Mouse (Mus musculus) kidney, postnatal 0 days (tissue): ENCODE results near the gene Dlg5. TPM values are rescaled to one million over a fixed set of nuclear protein-coding genes. Genes with fewer than 3 reads are reported as not detected.

Experiments used
- ATAC-seq: fragments of 200-750 bp; cut with Nextera tagmentation; replicated peaks from 2 replicates; pipeline ENCODE4 v1.8.0; 2017; ENCODE audit warnings: low read depth, moderate number of reproducible peaks, moderate TSS enrichment, moderate library complexity; ENCODE audit not compliant: low FRiP score
- DNase-seq: peaks from one replicate; pipeline ENCODE4 v3.0.0-alpha.2; 2016; ENCODE audit warnings: low spot score
- H3K27ac ChIP-seq: fragments of 300-500 bp; sonication (generic); 2 replicates; pipeline ENCODE4 v1.5.1; 2014; ENCODE audit warnings: mild to moderate bottlenecking
- H3K27me3 ChIP-seq: fragments of 300-500 bp; sonication (generic); 2 replicates; pipeline ENCODE4 v1.6.1; 2014; ENCODE audit warnings: low read length, mixed read lengths; ENCODE audit not compliant: insufficient read depth
- H3K36me3 ChIP-seq: fragments of 300-500 bp; sonication (generic); 2 replicates; pipeline ENCODE4 v1.6.1; 2014; ENCODE audit warnings: low read length, mixed read lengths; ENCODE audit not compliant: insufficient read depth
- H3K4me1 ChIP-seq: fragments of 300-500 bp; sonication (generic); replicated peaks from 2 replicates; pipeline ENCODE4 v1.6.1; 2014; ENCODE audit warnings: antibody characterized with exemption, low read length, mixed read lengths; ENCODE audit not compliant: insufficient read depth
- H3K4me2 ChIP-seq: fragments of 300-500 bp; sonication (generic); 2 replicates; pipeline ENCODE4 v1.6.1; 2014; ENCODE audit warnings: mild to moderate bottlenecking, low read length, moderate library complexity, mixed read lengths
- H3K4me3 ChIP-seq: fragments of 300-500 bp; sonication (generic); replicated peaks from 2 replicates; pipeline ENCODE4 v1.5.1; 2014; ENCODE audit warnings: low read depth, low read length
- H3K9ac ChIP-seq: fragments of 300-500 bp; sonication (generic); 2 replicates; pipeline ENCODE4 v1.6.1; 2014; ENCODE audit warnings: low read depth, low read length
- H3K9me3 ChIP-seq: fragments of 300-500 bp; sonication (generic); replicated peaks from 2 replicates; pipeline ENCODE4 v1.6.1; 2016; ENCODE audit warnings: low read length, inconsistent platforms, mixed read lengths
- CTCF ChIP-seq: IDR thresholded peaks from 2 replicates; pipeline ENCODE4 v1.5.1; 2016; ENCODE audit warnings: antibody characterized with exemption, low read depth, mild to moderate bottlenecking, moderate library complexity
- WGBS: fragments of 180-500 bp; shearing (Covaris S2); extraction: QIAGEN DNeasy Blood & Tissue Kit; methylation state at CpG from one replicate; pipeline ENCODE4 v1.1.7; 2014; 5-methylcytosine and 5-hydroxymethylcytosine counted together
- polyA plus RNA-seq: library from polyadenylated mRNA; unstranded; fragments of >200 nt; fragmentation: Nextera tagmentation; extraction: Ambion mirVana; gene quantifications from 2 replicates; pipeline ENCODE4 v1.2.1, GENCODE M21; 2015

Dlg5 gene
- polyA plus RNA-seq, 1 experiment from 2014 or later: 10.3 TPM

GRCm38 (mm10) chr14:24205281-24205871, 40.3 kb downstream of the Dlg5 start:
- Histone ChIP-seq H3K9me3 (no peaks in the 10 kb centered on the region), H3K4me1 (peaks cover 29% of the 10 kb centered on the region), H3K27ac (0 out of 2 replicates have a peak overlapping the region, but pooled peaks have one; percentile 47), H3K36me3 (no peaks in the 10 kb centered on the region), H3K4me2 (no peak overlapping the region), H3K4me3 (no peak overlapping the region), H3K27me3 (no peaks in the 10 kb centered on the region), H3K9ac (no peak overlapping the region)
- ATAC-seq: no peak
- TF ChIP-seq CTCF: no peak
- WGBS: 17% methylated on average over 6 of the region's 6 CpGs
- DNase-seq: peak; percentile 77

GRCm38 (mm10) chr14:24203210-24203609, 42.5 kb downstream of the Dlg5 start:
- no peak overlapping the region for H3K27ac ChIP-seq
- ATAC-seq: no peak
- no peaks in the 10 kb centered on the region for H3K9me3 ChIP-seq
- no peaks in the 10 kb centered on the region for H3K36me3 ChIP-seq
- no peaks in the 10 kb centered on the region for H3K27me3 ChIP-seq
- DNase-seq: no peak
- no peak overlapping the region for H3K4me2 ChIP-seq
- H3K4me3 ChIP-seq: no peak overlapping the region
- WGBS: 86% methylated on average over 8 of the region's 8 CpGs
- TF ChIP-seq CTCF: no peak
- peaks cover 31% of the 10 kb centered on the region for H3K4me1 ChIP-seq
- H3K9ac ChIP-seq: no peak overlapping the region

GRCm38 (mm10) chr14:24200771-24201170, 44.9 kb downstream of the Dlg5 start:
- WGBS: 98% methylated on average over 2 of the region's 2 CpGs
- no peak for DNase-seq

GRCm38 (mm10) chr14:24199732-24200131, 46.0 kb downstream of the Dlg5 start:
- peak overlapping the region; percentile 25; the same call in 1 of the 2 replicates for H3K27ac ChIP-seq
- H3K9ac ChIP-seq: no peak overlapping the region
- 59% methylated on average over 6 of the region's 6 CpGs for WGBS
- DNase-seq: no peak
- no peak for TF ChIP-seq CTCF
- no peak overlapping the region for H3K4me3 ChIP-seq
- peaks cover 19% of the 10 kb centered on the region; the same call in 1 of the 2 replicates for H3K4me1 ChIP-seq
- ATAC-seq: 0 out of 2 replicates have a peak, but pooled peaks have one; percentile 18
- H3K27me3 ChIP-seq: no peaks in the 10 kb centered on the region
- no peaks in the 10 kb centered on the region for H3K9me3 ChIP-seq
- H3K4me2 ChIP-seq: no peak overlapping the region
- H3K36me3 ChIP-seq: no peaks in the 10 kb centered on the region

More at GRCm38 (mm10) chr14:24200771-24201170, 44.9 kb downstream of the Dlg5 start:
- H3K36me3 ChIP-seq: no peaks in the 10 kb centered on the region
- H3K4me2 ChIP-seq: no peak overlapping the region
- peaks cover 20% of the 10 kb centered on the region; the same call in 1 of the 2 replicates for H3K4me1 ChIP-seq
- no peaks in the 10 kb centered on the region for H3K27me3 ChIP-seq
- no peak for ATAC-seq
- H3K27ac ChIP-seq: no peak overlapping the region
- no peak for TF ChIP-seq CTCF
- H3K9me3 ChIP-seq: no peaks in the 10 kb centered on the region
- H3K9ac ChIP-seq: no peak overlapping the region
- no peak overlapping the region for H3K4me3 ChIP-seq

GRCm38 (mm10) chr14:24197865-24198264, 47.9 kb downstream of the Dlg5 start:
- no peaks in the 10 kb centered on the region for H3K36me3 ChIP-seq
- DNase-seq (no peak), ATAC-seq (no peak)
- H3K27me3 ChIP-seq: no peaks in the 10 kb centered on the region
- 70% methylated on average over 5 of the region's 5 CpGs for WGBS
- no peak overlapping the region for H3K9ac ChIP-seq
- TF ChIP-seq CTCF: no peak
- H3K9me3 ChIP-seq: no peaks in the 10 kb centered on the region
- no peak overlapping the region for H3K4me3 ChIP-seq
- peaks cover 15% of the 10 kb centered on the region; the same call in 1 of the 2 replicates for H3K4me1 ChIP-seq
- no peak overlapping the region for H3K27ac ChIP-seq
- no peak overlapping the region for H3K4me2 ChIP-seq

GRCm38 (mm10) chr14:24196947-24197346, 48.8 kb downstream of the Dlg5 start:
- 82% methylated on average over 6 of the region's 6 CpGs for WGBS
- H3K36me3 ChIP-seq: no peaks in the 10 kb centered on the region
- H3K27ac ChIP-seq: no peak overlapping the region
- H3K9me3 ChIP-seq: no peaks in the 10 kb centered on the region
- H3K4me2 ChIP-seq: no peak overlapping the region
- DNase-seq (no peak), ATAC-seq (no peak)
- H3K4me3 ChIP-seq: no peak overlapping the region
- TF ChIP-seq CTCF: peak; percentile 29; the same call in 1 of the 2 replicates
- peaks cover 15% of the 10 kb centered on the region; the same call in 1 of the 2 replicates for H3K4me1 ChIP-seq
- no peak overlapping the region for H3K9ac ChIP-seq
- H3K27me3 ChIP-seq: no peaks in the 10 kb centered on the region
